Mouse (Mus musculus): ENCODE results near the gene Exoc4.

Gene Exoc4

GRCm38 (mm10) chr6:34000644-34001043, 751.8 kb downstream of the Exoc4 start:
- no peak for ATAC-seq (ENCODE audit: low TSS enrichment)

GRCm38 (mm10) chr6:34003033-34003432, 754.1 kb downstream of the Exoc4 start:
- no peak for ATAC-seq (ENCODE audit: low TSS enrichment)

GRCm38 (mm10) chr6:34013469-34013868, 764.6 kb downstream of the Exoc4 start:
- ATAC-seq (ENCODE audit: low TSS enrichment): no peak
